Mouse (Mus musculus) CH12.LX (cell line): ENCODE data around the gene Phf20. TPM values are rescaled to one million over a fixed set of nuclear protein-coding genes. Genes with fewer than 3 reads are reported as not detected.

Source experiments
- DNase-seq: peaks from one replicate; pipeline ENCODE4 v3.0.0-alpha.2; 2013; ENCODE audit errors: extremely low read depth
- H3K27ac ChIP-seq: 2 replicates; pipeline ENCODE4 v1.5.1; 2012; ENCODE audit warnings: low read depth, mild to moderate bottlenecking, control low read depth, moderate library complexity; ENCODE audit not compliant: insufficient read depth
- H3K27me3 ChIP-seq: replicated peaks from 2 replicates; pipeline ENCODE3; 2012; ENCODE audit warnings: inconsistent platforms
- H3K36me3 ChIP-seq, 2 experiments: replicated peaks in 1 of 2; 2 replicates each; pipeline versions ENCODE3 to v1.6.1; 2012; ENCODE audit warnings: inconsistent platforms in 1 of 2, low read length in 1 of 2, mild to moderate bottlenecking in 1 of 2, mixed read lengths in 1 of 2, moderate library complexity in 1 of 2; ENCODE audit not compliant: control insufficient read depth in 1 of 2, insufficient read depth in 1 of 2
- H3K4me1 ChIP-seq, 2 experiments: 2 replicates each; pipeline ENCODE4 v1.6.1; 2012; ENCODE audit warnings: inconsistent platforms in 1 of 2, moderate library complexity in 1 of 2; ENCODE audit not compliant: insufficient read depth in 2 of 2, control insufficient read depth in 1 of 2
- H3K4me2 ChIP-seq: 2 replicates; pipeline ENCODE4 v1.6.1; 2012; ENCODE audit warnings: low read depth, mild to moderate bottlenecking, control low read depth; ENCODE audit not compliant: poor library complexity, insufficient read depth, severe bottlenecking
- H3K4me3 ChIP-seq, 3 experiments: fragments of 150-350 bp in 1 of 3; sonication (generic) in 1 of 3; replicated peaks in 1 of 3; 2 replicates each; pipeline versions ENCODE3 to v1.5.1; 2011 to 2012; ENCODE audit warnings: low read depth in 2 of 3, low read length in 2 of 3, mild to moderate bottlenecking in 2 of 3, moderate library complexity in 2 of 3, control low read depth in 1 of 3, improper control_type of control experiment in 1 of 3, inconsistent platforms in 1 of 3, mixed read lengths in 1 of 3; ENCODE audit not compliant: poor library complexity in 1 of 3
- H3K79me2 ChIP-seq: replicated peaks from 2 replicates; pipeline ENCODE4 v1.6.1; 2012; ENCODE audit warnings: mild to moderate bottlenecking, moderate library complexity; ENCODE audit not compliant: control insufficient read depth, poor library complexity, insufficient read depth, severe bottlenecking; ENCODE audit errors: extremely low read depth
- H3K9ac ChIP-seq: 2 replicates; pipeline ENCODE4 v1.6.1; 2012; ENCODE audit warnings: low read depth, mild to moderate bottlenecking, control low read depth, moderate library complexity; ENCODE audit not compliant: insufficient read depth
- H3K9me3 ChIP-seq: replicated peaks from 2 replicates; pipeline ENCODE3; 2012; ENCODE audit warnings: low read length, inconsistent platforms, mixed read lengths
- BHLHE40 ChIP-seq: IDR thresholded peaks from 2 replicates; pipeline ENCODE4 v1.6.1; 2011; ENCODE audit warnings: mild to moderate bottlenecking, low read depth, low read length, improper control_type of control experiment
- CHD2 ChIP-seq: IDR thresholded peaks from 2 replicates; pipeline ENCODE4 v1.6.1; 2011; ENCODE audit warnings: low read length, improper control_type of control experiment
- CTCF ChIP-seq, 2 experiments: IDR thresholded peaks in 1 of 2; conservative IDR thresholded peaks in 1 of 2; 2 replicates each; pipeline ENCODE4 v1.5.1; 2011 to 2012; ENCODE audit warnings: low read depth in 2 of 2, low read length in 2 of 2, improper control_type of control experiment in 1 of 2, inconsistent platforms in 1 of 2, mild to moderate bottlenecking in 1 of 2, moderate library complexity in 1 of 2
- E2F4 ChIP-seq: IDR thresholded peaks from 2 replicates; pipeline ENCODE4 v1.6.1; 2011; ENCODE audit warnings: low read depth, low read length, improper control_type of control experiment; ENCODE audit not compliant: insufficient replicate concordance
- ELF1 ChIP-seq: IDR thresholded peaks from 2 replicates; pipeline ENCODE4 v1.6.1; 2014; ENCODE audit warnings: low read depth, mild to moderate bottlenecking, inconsistent platforms, low read length, improper control_type of control experiment
- EP300 ChIP-seq: IDR thresholded peaks from 2 replicates; pipeline ENCODE4 v1.6.1; 2011; ENCODE audit warnings: low read length, improper control_type of control experiment
- ETS1 ChIP-seq: conservative IDR thresholded peaks from 2 replicates; pipeline ENCODE4 v1.6.1; 2012; ENCODE audit warnings: low read depth, mild to moderate bottlenecking, inconsistent platforms, low read length, improper control_type of control experiment, moderate library complexity
- HCFC1 ChIP-seq: IDR thresholded peaks from 2 replicates; pipeline ENCODE4 v1.6.1; 2012; ENCODE audit warnings: low read depth, mild to moderate bottlenecking, inconsistent platforms, low read length, improper control_type of control experiment
- MAFK ChIP-seq: IDR thresholded peaks from 2 replicates; pipeline ENCODE4 v1.6.1; 2011; ENCODE audit warnings: low read length, improper control_type of control experiment; ENCODE audit not compliant: insufficient replicate concordance
- MAZ ChIP-seq: IDR thresholded peaks from 2 replicates; pipeline ENCODE4 v1.6.1; 2012; ENCODE audit warnings: low read depth, mild to moderate bottlenecking, inconsistent platforms, low read length, improper control_type of control experiment, moderate library complexity
- MXI1 ChIP-seq: IDR thresholded peaks from 2 replicates; pipeline ENCODE4 v1.6.1; 2011; ENCODE audit warnings: mild to moderate bottlenecking, low read depth, low read length, improper control_type of control experiment
- MYC ChIP-seq: IDR thresholded peaks from 2 replicates; pipeline ENCODE4 v1.6.1; 2011; ENCODE audit warnings: low read depth, mild to moderate bottlenecking, improper control_type of control experiment, low read length
- PAX5 ChIP-seq: IDR thresholded peaks from 2 replicates; pipeline ENCODE4 v1.6.1; 2012; ENCODE audit warnings: low read length, inconsistent platforms, mixed read lengths
- RCOR1 ChIP-seq: conservative IDR thresholded peaks from 2 replicates; pipeline ENCODE4 v1.6.1; 2012; ENCODE audit warnings: low read depth, mild to moderate bottlenecking, inconsistent platforms, low read length, improper control_type of control experiment
- SMC3 ChIP-seq: IDR thresholded peaks from 2 replicates; pipeline ENCODE4 v1.6.1; 2011; ENCODE audit warnings: low read depth, low read length, improper control_type of control experiment
- TBP ChIP-seq: conservative IDR thresholded peaks from 2 replicates; pipeline ENCODE4 v1.6.1; 2011; ENCODE audit warnings: low read depth, low read length, improper control_type of control experiment
- TCF12 ChIP-seq: IDR thresholded peaks from 2 replicates; pipeline ENCODE4 v1.6.1; 2014; ENCODE audit warnings: low read depth, mild to moderate bottlenecking, inconsistent platforms, low read length, improper control_type of control experiment
- USF1 ChIP-seq: IDR thresholded peaks from 2 replicates; pipeline ENCODE4 v1.6.1; 2014; ENCODE audit warnings: low read depth, mild to moderate bottlenecking, inconsistent platforms, low read length, improper control_type of control experiment
- ZC3H11A ChIP-seq: IDR thresholded peaks from 2 replicates; pipeline ENCODE4 v1.6.1; 2012; ENCODE audit warnings: low read depth, mild to moderate bottlenecking, inconsistent platforms, low read length, improper control_type of control experiment
- ZKSCAN1 ChIP-seq: IDR thresholded peaks from 2 replicates; pipeline ENCODE4 v1.6.1; 2012; ENCODE audit warnings: low read depth, inconsistent platforms, low read length, improper control_type of control experiment, borderline replicate concordance
- ZMIZ1 ChIP-seq: IDR thresholded peaks from 2 replicates; pipeline ENCODE4 v1.6.1; 2012; ENCODE audit warnings: low read depth, mild to moderate bottlenecking, inconsistent platforms, low read length, improper control_type of control experiment
- ZNF384 ChIP-seq: IDR thresholded peaks from 2 replicates; pipeline ENCODE4 v1.6.1; 2012; ENCODE audit warnings: low read depth, low read length, improper control_type of control experiment, inconsistent platforms
- dilution Hi-C: fragments of 300-500 bp; cut with MboI; formaldehyde crosslinking; loops from 2 replicates; pipeline ENCODE4 v1.14.3; 2020; ENCODE audit warnings: low sequenced_read_pairs; ENCODE audit not compliant: extremely low pct_unique_long_range_greater_than_20kb, extremely low pct_ligation_motif_present
- in situ Hi-C: fragments of 300-500 bp; cut with MboI; formaldehyde crosslinking; loops from 3 replicates; pipeline ENCODE4 v1.14.3; 2019; ENCODE audit warnings: low sequenced_read_pairs, low pct_ligation_motif_present, low pct_unique_long_range_greater_than_20kb, mixed read lengths
- polyA plus RNA-seq: library from polyadenylated mRNA; unstranded; fragments of >175 nt; gene quantifications from 2 replicates; pipeline ENCODE4 v1.2.1, GENCODE M21; 2012; ENCODE audit warnings: low read depth; ENCODE audit not compliant: insufficient read length
- total RNA-seq, 2 experiments: library from RNA; depleted of rRNA; stranded (reverse); fragments of 300-350 nt in 1 of 2; fragments of >200 nt in 1 of 2; gene quantifications; 2 replicates each; pipeline ENCODE4 v1.2.3; 2012 to 2014

The Phf20 gene
- total and polyA plus RNA-seq, 3 experiments = 11.7 to 17.6 (median 13.3) TPM

- Histone ChIP-seq H3K9ac (no peak overlapping the region), H3K9me3 (no peaks in the 10 kb centered on the region), H3K27ac (no peak overlapping the region), H3K79me2 (no peaks in the 10 kb centered on the region), H3K36me3 (peaks cover 34 to 83% of the 10 kb centered on the region in 2 experiments), H3K4me2 (no peak overlapping the region), H3K4me3 (no peak overlapping the region), H3K4me1 (peaks cover 0 to 22% of the 10 kb centered on the region in 2 experiments; a peak in 2 of 4 replicates), H3K27me3 (no peaks in the 10 kb centered on the region)
- dilution Hi-C loops (no loop called here), in situ Hi-C loops (loop anchor here (25.0 kb wide), 1 partner anchor 302 kb away; no protein-coding TSS in a partner anchor)
- DNase-seq = no peak
- TF ChIP-seq ZNF384 (no peak), ELF1 (no peak), CHD2 (no peak), EP300 (no peak), MYC (no peak), SMC3 (no peak), RCOR1 (no peak), HCFC1 (no peak), ZKSCAN1 (no peak), MAFK (no peak)
Observed at GRCm38 (mm10) chr2:156289552-156290160, 93.4 kb downstream of the Phf20 start.

- Histone ChIP-seq H3K4me2 (no peak overlapping the region), H3K27me3 (no peaks in the 10 kb centered on the region), H3K4me3 (no peak overlapping the region), H3K4me1 (peaks cover 4 to 40% of the 10 kb centered on the region in 2 experiments; a peak in 3 of 4 replicates)
- dilution Hi-C loops = no loop called here
- in situ Hi-C loops = loop anchor here (25.0 kb wide), 1 partner anchor 305 kb away; no protein-coding TSS in a partner anchor
- no peak for TF ChIP-seq ELF1
- no peak for TF ChIP-seq ETS1
- no peak for TF ChIP-seq ZC3H11A
- no peak for TF ChIP-seq ZMIZ1
- TF ChIP-seq MYC = no peak
- no peak for TF ChIP-seq CTCF (conservative IDR thresholded peaks at IDR 0.05 in 1 of 2, IDR thresholded peaks at IDR 0.05 in 1 of 2; ENCODE audit: low read depth in 2 of 2, low read length in 2 of 2)
- TF ChIP-seq PAX5 = no peak
- no peak for TF ChIP-seq USF1
- TF ChIP-seq TCF12 = no peak
- no peak for TF ChIP-seq EP300
- TF ChIP-seq TBP = no peak
- no peak for TF ChIP-seq BHLHE40
- TF ChIP-seq E2F4 = no peak
- TF ChIP-seq MAZ = no peak
- TF ChIP-seq MXI1 = no peak
- TF ChIP-seq, all 38 proteins: peak for 0
- peaks cover 36 to 82% of the 10 kb centered on the region in 2 experiments for H3K36me3 ChIP-seq
- H3K79me2 ChIP-seq = no peaks in the 10 kb centered on the region
- H3K9me3 ChIP-seq = no peaks in the 10 kb centered on the region
- no peak for DNase-seq
- H3K9ac ChIP-seq = no peak overlapping the region
- no peak overlapping the region for H3K27ac ChIP-seq
Observed at GRCm38 (mm10) chr2:156291998-156292397, 95.7 kb downstream of the Phf20 start.
